Mouse (Mus musculus) retina, postnatal 7 days (tissue): ENCODE results near the gene Syk.

Source experiments
- DNase-seq: peaks from one replicate; pipeline ENCODE4 v3.0.0-alpha.2; 2012; ENCODE audit warnings: low read depth, low spot score

Syk gene

GRCm38 (mm10) chr13:52582878-52583661, at the start of gene Syk:
Syk (plus strand) TSS chr13:52583173.
- DNase-seq: peak; percentile 6

- DNase-seq: no peak
Measured at GRCm38 (mm10) chr13:52533644-52534043, 49.3 kb upstream of the Syk start.

GRCm38 (mm10) chr13:52535542-52535941, 47.4 kb upstream of the Syk start:
- peak; percentile 59 for DNase-seq

DNA sequence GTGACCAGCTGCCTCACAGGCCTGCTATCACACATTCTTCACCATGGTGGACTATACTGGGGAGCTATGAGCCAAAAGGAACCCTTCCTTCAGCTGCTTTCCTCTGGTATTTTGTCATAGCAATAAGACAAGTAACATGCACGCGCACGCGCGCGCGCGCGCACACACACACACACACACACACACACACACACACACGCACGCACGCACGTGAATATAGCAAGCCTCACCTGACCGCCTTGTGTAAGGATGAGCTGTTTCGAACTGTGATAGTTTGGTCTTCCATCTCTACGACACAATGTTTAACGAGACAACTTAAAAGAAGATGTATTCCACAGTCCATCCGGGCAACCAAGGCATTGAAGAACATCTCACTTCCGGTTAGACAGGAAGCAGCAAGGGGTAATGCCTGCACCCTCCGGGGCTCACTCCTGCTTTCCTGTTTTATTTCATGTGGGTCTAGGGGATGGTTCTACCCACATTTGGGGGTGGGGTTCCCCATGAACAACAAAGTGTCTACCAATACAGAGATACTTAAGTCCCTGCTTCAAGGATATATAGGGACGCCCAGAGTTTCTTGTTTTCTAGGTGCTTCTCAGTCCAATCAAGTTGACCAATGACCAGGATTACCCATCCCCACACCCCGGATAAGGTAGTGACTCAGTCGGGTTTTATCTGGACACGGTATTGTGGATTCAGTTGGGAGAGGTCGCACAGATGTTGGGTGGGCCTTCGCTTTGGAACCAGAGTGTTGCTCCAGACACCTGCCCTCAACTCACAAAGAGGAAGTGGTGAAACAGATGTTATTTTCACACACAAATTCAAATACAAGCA, 45.0 kb upstream of the Syk start:
- no peak for DNase-seq

GRCm38 (mm10) chr13:52538588-52539116, 44.3 kb upstream of the Syk start:
- DNase-seq: no peak

- DNase-seq: no peak
Measured at GRCm38 (mm10) chr13:52539461-52539860, 43.5 kb upstream of the Syk start.

GRCm38 (mm10) chr13:52541385-52542035, 41.5 kb upstream of the Syk start:
- no peak for DNase-seq

GRCm38 (mm10) chr13:52542036-52542526, 40.9 kb upstream of the Syk start:
- DNase-seq: no peak

DNA sequence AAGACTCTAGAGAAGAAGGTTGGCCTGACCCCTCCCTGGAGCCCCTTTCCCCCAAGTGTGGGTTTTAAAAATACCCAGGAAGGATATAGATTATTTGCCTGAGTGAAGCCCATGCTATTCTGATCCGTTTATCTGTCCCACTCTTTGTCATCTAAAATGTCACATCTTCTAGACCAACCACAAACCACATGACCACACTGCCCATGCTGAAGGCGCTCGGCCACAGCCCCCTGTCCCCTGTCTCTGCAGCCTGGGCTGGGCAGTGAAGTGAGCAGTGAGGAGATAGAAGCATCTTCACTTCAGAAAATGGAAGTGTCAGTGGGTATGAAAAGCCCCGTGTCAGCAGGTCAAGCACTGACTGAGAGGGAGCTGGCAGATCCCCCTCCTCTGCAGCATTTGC, 40.3 kb upstream of the Syk start:
- DNase-seq: no peak

- no peak for DNase-seq
Measured at GRCm38 (mm10) chr13:52546288-52546687, 36.7 kb upstream of the Syk start.

DNA sequence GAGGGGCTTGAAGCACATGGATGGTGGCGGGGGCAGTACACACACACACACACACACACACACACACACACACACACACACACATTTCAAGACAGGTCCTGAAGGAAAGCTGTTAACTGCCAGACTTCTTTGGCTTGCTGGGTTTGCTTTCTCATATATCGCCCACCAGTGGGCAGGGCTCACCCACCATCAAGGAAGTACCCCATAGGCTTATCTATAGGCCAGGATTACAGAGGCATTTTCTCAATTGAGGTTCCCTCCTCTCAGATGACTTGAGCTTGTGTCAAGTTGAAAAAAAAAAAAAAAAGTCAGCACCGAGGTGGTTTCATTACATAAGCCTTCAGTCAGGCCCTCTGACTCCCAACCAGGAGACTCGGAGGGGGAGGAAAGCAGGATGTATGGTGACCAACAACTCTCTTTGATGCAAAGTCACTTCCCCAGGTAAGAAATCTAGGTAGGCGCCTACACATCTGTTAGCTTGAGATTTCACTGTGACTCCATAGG, 32.2 kb upstream of the Syk start:
- DNase-seq: no peak

- no peak for DNase-seq
Measured at GRCm38 (mm10) chr13:52551275-52551674, 31.7 kb upstream of the Syk start.

DNA sequence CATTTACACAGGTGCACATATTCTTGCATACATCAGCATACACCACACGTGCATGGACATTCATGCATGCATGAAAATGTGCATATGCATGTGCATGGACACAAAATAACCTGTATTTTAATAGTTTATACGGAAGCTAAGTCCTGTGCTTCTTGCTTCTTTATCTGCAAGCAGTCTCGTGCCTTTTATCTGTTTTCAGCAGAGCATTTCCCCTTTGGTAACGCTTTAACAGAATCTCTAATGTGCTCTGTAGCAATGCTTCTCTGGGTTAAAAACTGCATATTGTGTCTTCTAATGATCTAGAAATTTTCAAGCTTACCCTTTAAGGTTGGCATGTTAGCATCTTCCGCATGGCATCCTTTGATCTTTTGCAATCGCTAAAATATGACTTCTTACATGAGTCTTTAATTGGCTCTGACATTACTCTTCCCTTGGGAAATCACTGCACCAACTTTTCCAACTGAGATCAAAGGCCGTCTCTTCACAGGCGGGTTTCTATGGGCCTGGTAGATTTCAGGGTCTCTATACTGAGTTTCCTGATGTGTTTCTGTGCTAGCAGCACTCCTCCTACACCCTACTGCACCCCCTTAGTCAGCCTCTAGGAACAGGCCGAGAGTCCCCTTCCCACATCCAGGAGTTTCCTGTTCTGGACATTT, 30.0 kb upstream of the Syk start:
- no peak for DNase-seq

DNA sequence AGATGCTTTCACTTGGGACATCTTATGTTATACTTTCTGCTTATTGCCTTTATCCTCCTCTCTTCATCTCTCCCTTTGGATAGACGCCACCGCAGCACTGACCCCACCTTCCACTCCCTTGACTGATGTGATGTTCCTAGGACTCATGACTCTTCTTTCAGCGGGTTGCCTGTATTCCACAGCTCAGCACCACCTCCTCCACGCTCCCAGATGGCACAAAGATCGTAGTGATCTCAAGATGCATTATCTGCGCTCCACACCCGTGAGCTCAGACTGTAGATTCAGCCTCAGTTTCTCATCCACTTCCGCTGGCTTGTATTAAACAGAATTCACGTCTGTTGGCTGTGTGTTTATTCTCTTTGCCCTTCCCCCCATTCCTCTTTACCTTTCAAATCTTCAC, 28.3 kb upstream of the Syk start:
- no peak for DNase-seq

GRCm38 (mm10) chr13:52557421-52557820, 25.6 kb upstream of the Syk start:
- no peak for DNase-seq

GRCm38 (mm10) chr13:52561367-52562165, 21.4 kb upstream of the Syk start:
- DNase-seq: no peak

GRCm38 (mm10) chr13:52562166-52562571, 20.8 kb upstream of the Syk start:
- no peak for DNase-seq

DNA sequence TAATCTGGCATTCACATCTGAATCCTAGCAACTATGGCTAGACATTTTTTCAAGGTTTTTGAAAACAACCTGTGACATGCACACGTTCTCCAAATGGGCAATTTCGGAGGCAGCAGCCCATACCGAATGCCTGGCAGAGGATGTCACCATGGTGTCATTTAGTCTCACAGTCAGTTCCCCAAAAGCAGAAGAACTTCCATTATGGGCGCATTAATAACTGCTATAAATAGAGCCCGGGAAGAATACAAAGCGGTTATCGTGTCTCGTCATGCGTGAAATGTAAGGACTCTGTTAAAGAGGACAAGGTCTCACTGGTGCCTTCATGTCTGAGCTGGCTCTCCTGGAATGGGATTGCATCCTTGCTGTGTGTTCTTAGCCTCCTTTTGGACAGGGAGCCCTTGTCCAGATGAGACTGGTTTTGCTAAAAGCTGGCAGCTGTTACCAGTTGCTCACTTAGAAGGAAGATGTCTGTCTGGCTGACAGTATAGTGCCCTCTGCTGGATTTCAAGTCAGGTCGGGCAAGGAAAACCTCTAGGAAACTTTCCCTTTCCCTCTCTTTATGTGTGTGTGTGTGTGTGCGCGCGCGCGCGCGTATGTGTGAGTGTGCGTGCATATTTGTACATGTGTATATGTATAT, 17.8 kb upstream of the Syk start:
- no peak for DNase-seq

- no peak for DNase-seq
Measured at GRCm38 (mm10) chr13:52566188-52566760, 16.7 kb upstream of the Syk start.
